Mouse (Mus musculus) heart, embryonic 10.5 days (tissue): ENCODE data around the gene Folr2. TPM values are rescaled to one million over a fixed set of nuclear protein-coding genes. Genes with fewer than 3 reads are reported as not detected.

Experiments used
- DNase-seq: peaks from one replicate; pipeline ENCODE4 v3.0.0-alpha.2; 2017; ENCODE audit warnings: low spot score
- H3K27ac ChIP-seq: fragments of 300-500 bp; sonication (generic); 2 replicates; pipeline ENCODE4 v1.5.1; 2016; ENCODE audit warnings: mild to moderate bottlenecking
- H3K27me3 ChIP-seq: fragments of 300-500 bp; sonication (generic); 2 replicates; pipeline ENCODE4 v1.6.1; 2016; ENCODE audit warnings: mild to moderate bottlenecking; ENCODE audit not compliant: poor library complexity, insufficient read depth, severe bottlenecking
- H3K36me3 ChIP-seq: fragments of 300-500 bp; sonication (generic); 2 replicates; pipeline ENCODE4 v1.6.1; 2016; ENCODE audit warnings: mild to moderate bottlenecking, moderate library complexity
- H3K4me1 ChIP-seq: fragments of 300-500 bp; sonication (generic); 2 replicates; pipeline ENCODE4 v1.6.1; 2016; ENCODE audit warnings: mild to moderate bottlenecking
- H3K4me3 ChIP-seq: fragments of 300-500 bp; sonication (generic); 2 replicates; pipeline ENCODE4 v1.5.1; 2016; ENCODE audit warnings: mild to moderate bottlenecking, moderate library complexity
- H3K9me3 ChIP-seq: fragments of 300-500 bp; sonication (generic); 2 replicates; pipeline ENCODE4 v1.6.1; 2016; ENCODE audit warnings: mild to moderate bottlenecking, moderate library complexity
- WGBS: fragments of 180-500 bp; shearing (Covaris S2); methylation state at CpG from one replicate; pipeline ENCODE4 v1.1.7; 2016; 5-methylcytosine and 5-hydroxymethylcytosine counted together
- polyA plus RNA-seq: library from polyadenylated mRNA; unstranded; fragments of >200 nt; fragmentation: Nextera tagmentation; extraction: Ambion mirVana; gene quantifications from 2 replicates; pipeline ENCODE4 v1.2.1, GENCODE M21; 2016

The Folr2 gene
- polyA plus RNA-seq, 1 experiment from 2014 or later: not detected

GRCm38 (mm10) chr7:101882413-101883154 is 25.6 kb upstream of the Folr2 start:
- H3K27ac ChIP-seq: no peak overlapping the region
- H3K27me3 ChIP-seq: no peaks in the 10 kb centered on the region
- no peaks in the 10 kb centered on the region for H3K36me3 ChIP-seq
- no peak overlapping the region for H3K4me3 ChIP-seq
- no peak for DNase-seq
- H3K4me1 ChIP-seq: 0 out of 2 replicates have a peak, but pooled peaks cover 5% of the 10 kb centered on the region
- WGBS: 63% methylated on average over 9 of the region's 9 CpGs
- no peaks in the 10 kb centered on the region for H3K9me3 ChIP-seq

- WGBS: 78% methylated on average over 4 of the region's 4 CpGs
These were observed 23.9 kb upstream of the Folr2 start for GRCm38 (mm10) chr7:101880855-101881254.

GRCm38 (mm10) chr7:101875978-101876377 is 19.0 kb upstream of the Folr2 start:
- no peak overlapping the region for H3K27ac ChIP-seq
- peaks cover 12% of the 10 kb centered on the region for H3K4me1 ChIP-seq
- no peaks in the 10 kb centered on the region for H3K27me3 ChIP-seq
- H3K9me3 ChIP-seq: no peaks in the 10 kb centered on the region
- WGBS: 91% methylated on average over 1 of the region's 1 CpGs
- no peak overlapping the region for H3K4me3 ChIP-seq
- no peaks in the 10 kb centered on the region for H3K36me3 ChIP-seq
- no peak for DNase-seq

More at GRCm38 (mm10) chr7:101880855-101881254, 23.9 kb upstream of the Folr2 start:
- Histone ChIP-seq H3K36me3 (no peaks in the 10 kb centered on the region), H3K4me1 (0 out of 2 replicates have a peak, but pooled peaks cover 3% of the 10 kb centered on the region), H3K27ac (no peak overlapping the region), H3K4me3 (no peak overlapping the region), H3K27me3 (no peaks in the 10 kb centered on the region), H3K9me3 (no peaks in the 10 kb centered on the region)
- DNase-seq: no peak

GRCm38 (mm10) chr7:101871296-101871695 is 14.3 kb upstream of the Folr2 start:
- Histone ChIP-seq H3K36me3 (no peaks in the 10 kb centered on the region), H3K4me1 (peaks cover 24% of the 10 kb centered on the region), H3K27ac (peak overlapping the region; percentile 59), H3K27me3 (no peaks in the 10 kb centered on the region), H3K9me3 (no peaks in the 10 kb centered on the region), H3K4me3 (no peak overlapping the region)
- no peak for DNase-seq
- WGBS: 34% methylated on average over 3 of the region's 3 CpGs

GRCm38 (mm10) chr7:101870629-101871028 is 13.6 kb upstream of the Folr2 start, which contains the start of gene Folr1:
TSS of gene Folr1 (minus strand) at chr7:101870788.
- H3K27ac ChIP-seq: peak within 1 kb of the TSS; percentile 59
- H3K27me3 ChIP-seq: no peaks in the 10 kb centered on the region
- no peak for DNase-seq
- H3K36me3 ChIP-seq: no peaks in the 10 kb centered on the region
- H3K4me3 ChIP-seq: no peak within 1 kb of the TSS
- H3K4me1 ChIP-seq: peaks cover 24% of the 10 kb centered on the region
- no peaks in the 10 kb centered on the region for H3K9me3 ChIP-seq
- 80% methylated on average over 2 of the region's 2 CpGs for WGBS

- no peak for DNase-seq
- H3K4me1 ChIP-seq: peaks cover 24% of the 10 kb centered on the region
- no peaks in the 10 kb centered on the region for H3K27me3 ChIP-seq
- WGBS: 65% methylated on average over 7 of the region's 7 CpGs
- no peak overlapping the region for H3K27ac ChIP-seq
- no peaks in the 10 kb centered on the region for H3K9me3 ChIP-seq
- H3K4me3 ChIP-seq: no peak overlapping the region
- no peaks in the 10 kb centered on the region for H3K36me3 ChIP-seq
These were observed 12.1 kb upstream of the Folr2 start for GRCm38 (mm10) chr7:101869163-101869500.

GRCm38 (mm10) chr7:101868241-101869162 is 11.5 kb upstream of the Folr2 start:
- WGBS: 70% methylated on average over 13 of the region's 13 CpGs
- H3K4me3 ChIP-seq: no peak overlapping the region
- H3K27ac ChIP-seq: peak overlapping the region; percentile 36; the same call in 1 of the 2 replicates
- peaks cover 24% of the 10 kb centered on the region for H3K4me1 ChIP-seq
- no peak for DNase-seq
- no peaks in the 10 kb centered on the region for H3K9me3 ChIP-seq
- no peaks in the 10 kb centered on the region for H3K36me3 ChIP-seq
- no peaks in the 10 kb centered on the region for H3K27me3 ChIP-seq

GRCm38 (mm10) chr7:101867482-101867881 is 10.5 kb upstream of the Folr2 start:
- DNase-seq: no peak
- H3K27ac ChIP-seq: no peak overlapping the region
- peaks cover 19% of the 10 kb centered on the region for H3K4me1 ChIP-seq
- no peaks in the 10 kb centered on the region for H3K27me3 ChIP-seq
- H3K4me3 ChIP-seq: no peak overlapping the region
- H3K9me3 ChIP-seq: no peaks in the 10 kb centered on the region
- 94% methylated on average over 4 of the region's 4 CpGs for WGBS
- H3K36me3 ChIP-seq: no peaks in the 10 kb centered on the region

GRCm38 (mm10) chr7:101866491-101867265 is 9.7 kb upstream of the Folr2 start:
- H3K27ac ChIP-seq: no peak overlapping the region
- no peaks in the 10 kb centered on the region for H3K36me3 ChIP-seq
- peaks cover 19% of the 10 kb centered on the region for H3K4me1 ChIP-seq
- DNase-seq: no peak
- H3K27me3 ChIP-seq: no peaks in the 10 kb centered on the region
- no peaks in the 10 kb centered on the region for H3K9me3 ChIP-seq
- no peak overlapping the region for H3K4me3 ChIP-seq
- 76% methylated on average over 11 of the region's 11 CpGs for WGBS

- Histone ChIP-seq H3K9me3 (no peaks in the 10 kb centered on the region), H3K36me3 (no peaks in the 10 kb centered on the region), H3K4me3 (no peak within 1 kb of the TSS), H3K4me1 (0 out of 2 replicates have a peak, but pooled peaks cover 5% of the 10 kb centered on the region), H3K27me3 (no peaks in the 10 kb centered on the region), H3K27ac (no peak within 1 kb of the TSS)
- 60% methylated on average over 3 of the region's 3 CpGs for WGBS
- DNase-seq: no peak
These were observed 6.4 kb upstream of the Folr2 start, which contains the start of gene Anapc15 for GRCm38 (mm10) chr7:101863415-101863814. TSS of gene Anapc15 (plus strand) at chr7:101863715.

GRCm38 (mm10) chr7:101862291-101862690 is 5.3 kb upstream of the Folr2 start:
- Histone ChIP-seq H3K4me3 (no peak overlapping the region), H3K27ac (no peak overlapping the region), H3K4me1 (0 out of 2 replicates have a peak, but pooled peaks cover 5% of the 10 kb centered on the region), H3K36me3 (no peaks in the 10 kb centered on the region), H3K27me3 (no peaks in the 10 kb centered on the region), H3K9me3 (no peaks in the 10 kb centered on the region)
- 67% methylated on average over 3 of the region's 3 CpGs for WGBS
- no peak for DNase-seq

GRCm38 (mm10) chr7:101860978-101861377 is 4.0 kb upstream of the Folr2 start:
- H3K27ac ChIP-seq: no peak overlapping the region
- no peaks in the 10 kb centered on the region for H3K36me3 ChIP-seq
- no peak for DNase-seq
- H3K27me3 ChIP-seq: no peaks in the 10 kb centered on the region
- no peaks in the 10 kb centered on the region for H3K4me1 ChIP-seq
- no peak overlapping the region for H3K4me3 ChIP-seq
- no peaks in the 10 kb centered on the region for H3K9me3 ChIP-seq
